Mouse (Mus musculus) bone marrow macrophage, adult 2 months (primary cell): ENCODE measurements around the gene Dvl1.

Source experiments
- CTCF ChIP-seq: IDR thresholded peaks from 2 replicates; pipeline ENCODE4 v1.5.1; 2012; ENCODE audit warnings: low read depth, mild to moderate bottlenecking, low read length, moderate library complexity
- POLR2A ChIP-seq: IDR thresholded peaks from 2 replicates; pipeline ENCODE4 v1.6.1; 2012; ENCODE audit warnings: mild to moderate bottlenecking, low read depth, low read length, borderline replicate concordance

DNA sequence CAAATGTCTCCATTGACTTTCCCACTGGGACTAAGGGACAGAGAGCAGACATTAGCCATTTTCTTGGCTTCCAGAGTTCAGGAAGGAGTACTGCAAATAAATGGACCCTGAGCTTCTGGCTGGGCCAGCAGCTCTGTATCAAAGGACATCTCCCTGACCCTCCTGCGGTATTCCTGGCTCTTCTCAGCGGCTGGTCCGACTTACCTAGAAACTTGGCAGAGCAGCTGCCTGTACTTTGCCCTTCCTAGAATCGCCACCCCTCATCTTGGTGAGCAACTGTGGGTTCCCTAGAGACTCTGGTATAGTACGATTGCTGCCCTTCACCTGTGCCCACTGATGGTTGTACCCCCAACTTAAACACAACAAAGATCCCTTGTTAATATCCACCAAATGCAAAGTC lies 4.0 kb upstream of the Dvl1 start:
- TF ChIP-seq CTCF (no peak), POLR2A (no peak)
